Mouse (Mus musculus) neural tube, embryonic 11.5 days (tissue): ENCODE measurements around the gene Dppa3. TPM values are rescaled to one million over a fixed set of nuclear protein-coding genes. Genes with fewer than 3 reads are reported as not detected.

ENCODE experiments used
- ATAC-seq: fragments of 200-750 bp; cut with Nextera tagmentation; 2 replicates; pipeline ENCODE4 v1.8.0; 2017; ENCODE audit warnings: moderate number of reproducible peaks, mild to moderate bottlenecking, moderate TSS enrichment, moderate library complexity; ENCODE audit not compliant: insufficient read depth, low FRiP score, low TSS enrichment
- DNase-seq: peaks from one replicate; pipeline ENCODE4 v3.0.0-alpha.2; 2015; ENCODE audit warnings: low spot score
- H3K27ac ChIP-seq: fragments of 300-500 bp; sonication (generic); 2 replicates; pipeline ENCODE4 v1.5.1; 2014; ENCODE audit warnings: low read depth, mild to moderate bottlenecking, low read length
- H3K27me3 ChIP-seq: fragments of 300-500 bp; sonication (generic); 2 replicates; pipeline ENCODE4 v1.6.1; 2014; ENCODE audit warnings: mild to moderate bottlenecking, low read length, mixed read lengths; ENCODE audit not compliant: control insufficient read depth, insufficient read depth
- H3K36me3 ChIP-seq: fragments of 300-500 bp; sonication (generic); 2 replicates; pipeline ENCODE4 v1.6.1; 2014; ENCODE audit warnings: mild to moderate bottlenecking, low read length, moderate library complexity, mixed read lengths; ENCODE audit not compliant: control insufficient read depth, insufficient read depth
- H3K4me1 ChIP-seq: fragments of 300-500 bp; sonication (generic); 2 replicates; pipeline ENCODE4 v1.6.1; 2014; ENCODE audit warnings: low read length, mixed read lengths; ENCODE audit not compliant: control insufficient read depth, insufficient read depth
- H3K4me2 ChIP-seq: fragments of 300-500 bp; sonication (generic); 2 replicates; pipeline ENCODE4 v1.6.1; 2014; ENCODE audit warnings: low read depth, mild to moderate bottlenecking, moderate library complexity
- H3K4me3 ChIP-seq: fragments of 300-500 bp; sonication (generic); 2 replicates; pipeline ENCODE4 v1.5.1; 2014; ENCODE audit warnings: low read depth, low read length
- H3K9ac ChIP-seq: fragments of 300-500 bp; sonication (generic); 2 replicates; pipeline ENCODE4 v1.6.1; 2014; ENCODE audit warnings: mild to moderate bottlenecking, low read length
- H3K9me3 ChIP-seq: fragments of 300-500 bp; sonication (generic); 2 replicates; pipeline ENCODE4 v1.6.1; 2016; ENCODE audit warnings: low read length; ENCODE audit not compliant: control insufficient read depth
- WGBS: fragments of 180-500 bp; shearing (Covaris S2); extraction: QIAGEN DNeasy Blood & Tissue Kit; methylation state at CpG from one replicate; pipeline ENCODE4 v1.1.7; 2014; 5-methylcytosine and 5-hydroxymethylcytosine counted together
- polyA plus RNA-seq: library from polyadenylated mRNA; unstranded; fragments of >200 nt; fragmentation: Nextera tagmentation; extraction: Ambion mirVana; gene quantifications from 2 replicates; pipeline ENCODE4 v1.2.1, GENCODE M21; 2014

Gene Dppa3
- polyA plus RNA-seq, 1 experiment from 2014 or later: not detected

DNA sequence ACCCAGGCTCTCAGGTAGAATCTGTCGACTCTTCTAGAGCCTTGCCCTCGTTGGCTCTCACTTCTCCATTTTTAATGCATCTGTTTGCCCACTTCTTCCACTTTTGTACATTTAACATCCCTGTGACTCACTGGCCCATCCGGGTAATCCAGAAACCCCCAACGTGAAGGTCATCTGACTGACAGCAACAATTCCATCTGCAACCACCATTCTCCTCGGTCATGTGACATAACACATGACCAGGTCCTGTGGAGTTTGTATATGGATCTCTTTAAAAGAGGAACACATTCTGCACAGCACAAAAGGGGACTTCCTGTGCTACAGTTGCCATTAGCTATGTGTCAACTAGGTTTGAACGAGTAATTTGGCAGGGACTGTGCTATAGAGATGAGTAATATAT lies 28.1 kb downstream of the Dppa3 start:
- Histone ChIP-seq H3K9me3 (no peaks in the 10 kb centered on the region), H3K27ac (no peak overlapping the region), H3K4me1 (no peaks in the 10 kb centered on the region), H3K27me3 (no peaks in the 10 kb centered on the region), H3K4me2 (no peak overlapping the region), H3K9ac (no peak overlapping the region), H3K36me3 (no peaks in the 10 kb centered on the region), H3K4me3 (no peak overlapping the region)
- ATAC-seq (no peak), DNase-seq (no peak)
- WGBS: 87% methylated on average over 6 of the region's 6 CpGs

DNA sequence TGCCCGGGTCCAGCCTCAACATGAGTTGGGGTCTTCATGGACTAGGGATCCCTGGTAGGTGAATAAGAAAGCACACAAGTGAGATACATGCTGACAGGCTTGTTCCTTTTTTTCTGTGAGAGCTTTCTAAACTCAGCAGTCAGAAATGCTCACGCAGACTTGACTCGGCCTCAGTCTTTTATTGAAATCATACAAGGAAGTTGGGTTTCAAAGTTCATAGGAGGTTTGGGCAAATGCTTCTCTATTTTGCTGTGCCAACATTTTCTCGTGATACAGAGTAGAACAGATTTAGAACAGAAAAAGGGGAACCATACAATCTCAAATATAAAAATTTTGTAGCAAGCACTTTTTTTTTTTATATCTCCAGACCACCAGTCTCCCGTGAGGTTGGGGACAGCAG lies 31.4 kb downstream of the Dppa3 start:
- peaks cover 4% of the 10 kb centered on the region; the same call in 1 of the 2 replicates for H3K27me3 ChIP-seq
- H3K27ac ChIP-seq: no peak overlapping the region
- H3K9ac ChIP-seq: no peak overlapping the region
- H3K4me2 ChIP-seq: no peak overlapping the region
- DNase-seq (no peak), ATAC-seq (no peak)
- H3K4me1 ChIP-seq: no peaks in the 10 kb centered on the region; the same call in 1 of the 2 replicates
- WGBS: 91% methylated on average over 5 of the region's 5 CpGs
- no peaks in the 10 kb centered on the region for H3K9me3 ChIP-seq
- H3K36me3 ChIP-seq: no peaks in the 10 kb centered on the region
- H3K4me3 ChIP-seq: no peak overlapping the region

DNA sequence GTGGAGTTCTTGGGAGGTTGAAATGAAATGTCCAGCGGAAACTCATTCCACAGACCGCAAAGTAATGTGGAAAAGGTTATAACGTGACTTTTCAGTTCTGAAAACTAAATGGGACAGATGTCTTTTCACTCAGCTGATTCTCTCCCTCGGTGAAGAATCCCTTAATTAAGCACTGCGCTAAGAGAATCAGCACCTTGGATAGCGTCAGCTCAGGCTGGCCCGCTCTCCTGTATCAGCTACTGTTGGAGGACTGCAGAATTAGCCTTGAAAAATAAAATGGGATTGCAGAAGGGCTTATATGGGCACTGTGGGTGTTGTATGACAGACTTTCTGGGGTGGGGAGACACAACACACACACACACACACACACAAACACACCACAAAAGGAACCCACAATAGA lies 33.4 kb downstream of the Dppa3 start:
- WGBS: 15% methylated on average over 7 of the region's 7 CpGs
- Histone ChIP-seq H3K4me3 (no peak overlapping the region), H3K9ac (no peak overlapping the region), H3K27ac (no peak overlapping the region), H3K9me3 (no peaks in the 10 kb centered on the region), H3K4me1 (no peaks in the 10 kb centered on the region; the same call in 1 of the 2 replicates), H3K4me2 (no peak overlapping the region), H3K36me3 (no peaks in the 10 kb centered on the region), H3K27me3 (peaks cover 8% of the 10 kb centered on the region; the same call in 1 of the 2 replicates)
- ATAC-seq (no peak), DNase-seq (peak; percentile 23)

DNA sequence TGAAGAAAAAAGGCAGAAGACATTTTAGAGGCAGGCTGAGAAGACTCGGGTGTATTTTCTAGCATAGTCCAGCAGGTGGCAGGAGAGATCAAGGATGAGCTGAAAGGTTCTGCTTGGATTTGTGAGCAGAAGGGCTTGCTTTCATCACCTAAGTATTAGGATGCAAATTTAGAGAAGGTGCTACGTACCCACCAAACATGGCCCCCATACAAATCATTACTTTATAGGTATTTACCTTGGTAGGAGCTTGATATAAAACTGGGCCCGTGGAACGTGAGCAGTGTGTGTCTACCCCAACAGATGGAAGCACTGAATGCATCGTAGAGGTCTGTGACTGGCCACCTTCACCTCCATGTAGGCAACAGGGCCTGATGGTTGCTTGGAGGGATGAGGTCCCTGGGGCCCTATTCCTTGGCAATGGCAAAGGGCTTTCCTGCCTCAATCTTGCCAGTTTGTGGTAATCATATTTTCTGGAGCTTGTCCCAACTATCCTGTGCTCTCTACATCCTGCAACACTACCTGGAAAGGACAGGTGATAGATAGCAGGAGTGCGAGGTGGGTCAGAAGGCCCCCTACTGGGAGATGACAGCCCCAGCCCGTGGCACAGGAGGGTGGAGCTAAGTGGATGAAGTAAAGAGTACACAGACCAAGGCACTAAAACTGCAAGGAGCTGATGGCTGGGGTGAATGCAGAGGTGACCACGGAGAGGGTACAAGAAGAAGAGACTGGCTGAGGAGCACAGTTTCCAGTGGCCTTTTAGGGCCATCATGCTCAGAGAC lies 34.6 kb downstream of the Dppa3 start:
- Histone ChIP-seq H3K27me3 (peaks cover 8% of the 10 kb centered on the region; the same call in 1 of the 2 replicates), H3K9ac (no peak overlapping the region), H3K4me2 (no peak overlapping the region), H3K36me3 (no peaks in the 10 kb centered on the region), H3K4me1 (no peaks in the 10 kb centered on the region; the same call in 1 of the 2 replicates), H3K4me3 (no peak overlapping the region), H3K9me3 (no peaks in the 10 kb centered on the region), H3K27ac (no peak overlapping the region)
- ATAC-seq: 0 out of 2 replicates have a peak, but pooled peaks have one; percentile 31
- WGBS: 41% methylated on average over 8 of the region's 8 CpGs
- DNase-seq: peak; percentile 49

DNA sequence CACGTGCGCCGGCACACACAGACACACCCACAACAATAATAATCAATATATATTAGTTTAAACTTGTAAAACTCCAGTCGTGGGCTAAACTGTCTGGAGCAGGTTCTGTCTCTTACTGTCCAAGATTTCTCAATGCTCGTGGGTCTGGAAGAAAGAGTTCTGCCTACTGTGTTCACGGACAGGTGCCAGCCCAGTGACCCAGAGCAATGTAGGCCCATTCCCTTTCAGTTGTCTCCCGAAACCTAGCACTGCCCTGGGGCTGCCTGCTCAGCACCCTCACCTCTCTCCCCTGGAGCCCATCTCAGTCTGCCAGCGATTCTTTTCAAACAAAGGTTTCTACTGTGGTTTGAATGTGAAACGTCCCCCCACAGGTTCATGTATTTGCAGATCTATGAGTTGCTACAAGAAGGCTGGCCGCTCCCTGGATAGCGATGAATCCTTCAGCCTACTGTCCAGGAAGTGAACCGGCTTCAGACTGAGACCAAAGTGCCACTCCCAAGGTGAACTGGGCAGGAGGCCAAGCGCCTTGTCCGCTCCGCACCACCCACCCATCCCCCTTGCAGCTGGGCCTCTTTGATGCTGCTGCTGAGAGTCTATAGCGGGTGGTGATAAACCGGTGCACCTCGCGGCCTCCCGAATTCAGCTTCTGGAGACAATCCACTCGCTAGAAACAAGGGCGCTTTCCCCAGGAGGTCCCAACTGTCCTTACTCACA lies 36.5 kb downstream of the Dppa3 start:
- H3K4me3 ChIP-seq: no peak overlapping the region
- no peak overlapping the region for H3K4me2 ChIP-seq
- DNase-seq: no peak
- H3K27ac ChIP-seq: no peak overlapping the region
- no peaks in the 10 kb centered on the region for H3K9me3 ChIP-seq
- H3K36me3 ChIP-seq: no peaks in the 10 kb centered on the region
- ATAC-seq: no peak
- H3K27me3 ChIP-seq: peaks cover 8% of the 10 kb centered on the region; the same call in 1 of the 2 replicates
- H3K9ac ChIP-seq: no peak overlapping the region
- WGBS: 23% methylated on average over 22 of the region's 22 CpGs
- H3K4me1 ChIP-seq: no peaks in the 10 kb centered on the region; the same call in 1 of the 2 replicates

DNA sequence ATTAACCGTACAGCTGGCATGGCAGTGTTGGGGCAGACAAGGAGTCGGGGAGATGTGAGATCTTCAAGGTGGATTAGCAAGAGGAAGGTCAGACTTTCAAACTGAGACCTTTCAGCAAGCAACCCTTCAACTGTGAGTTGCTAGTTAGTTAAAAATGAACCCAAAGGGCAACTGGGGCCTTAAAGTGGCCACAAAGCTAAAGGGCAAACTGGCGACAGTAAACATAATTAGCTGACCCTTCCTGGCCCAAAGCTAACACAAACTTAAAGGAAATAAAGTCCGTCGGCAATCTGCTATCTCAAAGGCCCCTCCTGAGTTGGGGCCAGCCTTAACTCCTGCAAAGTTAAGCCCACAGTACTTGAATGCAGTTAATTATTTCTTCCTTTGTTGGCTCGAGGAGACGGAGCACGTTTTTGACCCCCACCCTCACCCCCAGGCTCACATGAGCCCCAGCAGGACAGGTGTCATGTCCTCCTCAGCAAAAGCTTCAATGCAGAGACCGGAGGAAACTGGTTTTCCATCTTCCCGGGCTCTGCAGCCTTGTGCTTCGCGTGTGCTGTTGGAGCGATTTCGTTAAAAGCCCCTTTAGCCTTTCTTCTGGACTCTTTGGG lies 37.5 kb downstream of the Dppa3 start:
- no peak overlapping the region for H3K4me3 ChIP-seq
- no peaks in the 10 kb centered on the region for H3K36me3 ChIP-seq
- H3K9me3 ChIP-seq: no peaks in the 10 kb centered on the region
- ATAC-seq (no peak), DNase-seq (no peak)
- no peak overlapping the region; the same call in 1 of the 2 replicates for H3K9ac ChIP-seq
- peaks cover 8% of the 10 kb centered on the region; the same call in 1 of the 2 replicates for H3K27me3 ChIP-seq
- no peaks in the 10 kb centered on the region; the same call in 1 of the 2 replicates for H3K4me1 ChIP-seq
- WGBS: 31% methylated on average over 14 of the region's 14 CpGs
- no peak overlapping the region for H3K4me2 ChIP-seq
- H3K27ac ChIP-seq: no peak overlapping the region

DNA sequence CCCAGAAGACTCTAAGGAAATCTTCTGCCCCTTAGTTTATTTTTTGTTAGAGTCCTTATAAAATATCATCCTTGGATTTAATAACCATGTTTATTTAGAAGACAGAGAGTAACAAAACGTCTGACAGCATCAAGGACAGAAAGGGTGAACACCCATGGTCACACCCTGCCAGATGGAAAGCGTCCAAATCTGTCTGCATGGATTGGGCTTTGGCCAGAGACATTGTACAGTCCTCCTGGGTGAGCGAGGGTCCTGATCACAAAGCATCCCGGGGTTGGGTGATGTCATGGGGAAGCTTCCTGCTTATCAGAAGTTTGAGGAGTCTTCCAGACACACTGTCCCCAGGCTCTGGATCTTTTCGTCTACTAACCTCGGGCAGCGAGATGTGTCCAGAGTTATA lies 39.7 kb downstream of the Dppa3 start:
- DNase-seq: no peak
- H3K4me2 ChIP-seq: no peak overlapping the region

DNA sequence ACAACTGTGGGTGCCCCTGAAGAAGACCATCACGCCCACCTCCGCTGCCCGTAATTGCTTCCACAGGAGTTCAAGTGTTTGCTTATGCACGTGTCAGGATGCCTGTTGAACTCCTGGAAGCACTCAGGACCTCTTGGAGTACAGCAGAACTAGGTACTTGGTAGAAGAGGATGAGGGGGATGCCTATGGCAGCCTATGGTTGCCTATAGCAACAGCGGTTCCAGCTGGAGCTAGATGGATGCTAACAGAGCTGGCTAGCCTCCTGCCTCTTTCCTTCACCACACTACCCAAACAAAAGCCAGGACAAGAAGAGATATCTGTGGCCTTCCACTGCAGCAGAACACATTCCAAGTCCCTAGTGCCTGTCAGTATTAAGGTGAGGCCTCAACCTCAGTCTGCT lies 41.5 kb downstream of the Dppa3 start:
- no peak for DNase-seq
- H3K9ac ChIP-seq: no peak overlapping the region

More for the DNA sequence above, 39.7 kb downstream of the Dppa3 start:
- Histone ChIP-seq H3K27me3 (peaks cover 8% of the 10 kb centered on the region; the same call in 1 of the 2 replicates), H3K27ac (no peak overlapping the region), H3K9me3 (no peaks in the 10 kb centered on the region), H3K9ac (no peak overlapping the region), H3K4me3 (no peak overlapping the region), H3K4me1 (no peaks in the 10 kb centered on the region; the same call in 1 of the 2 replicates), H3K36me3 (no peaks in the 10 kb centered on the region)
- 84% methylated on average over 7 of the region's 7 CpGs for WGBS
- ATAC-seq: no peak

More for the DNA sequence above, 41.5 kb downstream of the Dppa3 start:
- Histone ChIP-seq H3K4me2 (no peak overlapping the region), H3K4me3 (no peak overlapping the region), H3K27me3 (0 out of 2 replicates have a peak, but pooled peaks cover 4% of the 10 kb centered on the region), H3K9me3 (no peaks in the 10 kb centered on the region), H3K4me1 (no peaks in the 10 kb centered on the region; the same call in 1 of the 2 replicates), H3K36me3 (no peaks in the 10 kb centered on the region), H3K27ac (no peak overlapping the region)
- no peak for ATAC-seq
- 76% methylated on average over 5 of the region's 5 CpGs for WGBS
